Mouse (Mus musculus): ENCODE data around the gene Vapb. TPM values are rescaled to one million over a fixed set of nuclear protein-coding genes. Genes with fewer than 3 reads are reported as not detected.

Gene Vapb
- 7.5 TPM for polyA plus RNA-seq (2017; shearing (Covaris generic))

DNA sequence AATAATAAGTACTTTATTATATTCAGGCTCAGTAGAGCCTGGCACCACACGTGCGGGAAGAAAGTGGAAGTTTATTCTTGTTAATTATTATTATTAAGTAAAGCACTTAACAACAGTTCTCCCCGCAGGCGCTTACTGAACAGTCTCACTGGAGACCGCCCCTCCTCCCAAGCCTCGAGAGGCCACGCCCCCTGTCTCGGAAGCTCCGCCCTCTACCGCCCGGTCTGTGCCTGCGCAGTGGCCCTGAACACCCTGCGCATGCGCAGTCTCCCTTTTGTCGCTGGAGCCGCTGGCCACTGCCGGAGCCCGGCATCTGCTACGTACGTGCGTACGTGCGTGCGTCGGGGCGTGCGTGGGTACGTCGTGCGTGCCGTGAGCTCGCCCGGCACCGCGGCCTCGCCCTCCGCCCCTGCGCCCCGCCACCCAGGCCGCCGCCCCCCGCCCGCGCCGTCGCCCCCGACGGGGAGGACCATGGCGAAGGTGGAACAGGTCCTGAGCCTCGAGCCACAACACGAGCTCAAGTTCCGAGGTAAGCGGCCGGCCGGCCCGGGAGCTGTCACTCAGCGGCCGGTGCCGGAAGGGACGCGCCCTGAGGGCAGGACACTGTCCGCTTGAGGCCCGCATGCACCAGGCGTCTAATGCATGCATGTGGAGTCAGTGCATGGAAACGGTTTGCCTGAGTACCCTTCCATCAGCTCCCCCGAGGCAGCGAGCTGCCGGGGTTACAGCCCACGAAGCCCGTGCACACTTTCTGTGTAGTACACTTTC is at the start of gene Vapb:
Gene Vapb, plus strand, starts transcription at position 290 of the 768 bp plus-strand sequence.

GRCm38 (mm10) chr2:173719115-173719514 is 18.2 kb upstream of the Vapb start, which contains the start of gene 1700010B08Rik:
Gene 1700010B08Rik, plus strand, starts transcription at chr2:173719415.

Other genes starting within 250 kb of the Vapb start
- not detected for gene 1700021F07Rik, start 214.9 kb upstream of the Vapb start, polyA plus RNA-seq (2017; shearing (Covaris generic))
- not detected for gene Ankrd60, start 159.1 kb upstream of the Vapb start, polyA plus RNA-seq (2017; shearing (Covaris generic))
- 13.8 TPM for gene Rab22a, start 77.8 kb upstream of the Vapb start, polyA plus RNA-seq (2017; shearing (Covaris generic))
- not detected for gene 1700010B08Rik, start 18.1 kb upstream of the Vapb start, polyA plus RNA-seq (2017; shearing (Covaris generic))

Data from inflammation-experienced regulatory T-cells, adult 16 weeks (primary cell).